Mouse (Mus musculus) mature B cell (primary cell): Measurements from ENCODE around the gene Tssk2.

Experiments
- in situ Hi-C: fragments of 300-500 bp; cut with MboI; formaldehyde crosslinking; loops from 2 replicates; pipeline ENCODE4 v1.14.3; 2019

The Tssk2 gene

DNA sequence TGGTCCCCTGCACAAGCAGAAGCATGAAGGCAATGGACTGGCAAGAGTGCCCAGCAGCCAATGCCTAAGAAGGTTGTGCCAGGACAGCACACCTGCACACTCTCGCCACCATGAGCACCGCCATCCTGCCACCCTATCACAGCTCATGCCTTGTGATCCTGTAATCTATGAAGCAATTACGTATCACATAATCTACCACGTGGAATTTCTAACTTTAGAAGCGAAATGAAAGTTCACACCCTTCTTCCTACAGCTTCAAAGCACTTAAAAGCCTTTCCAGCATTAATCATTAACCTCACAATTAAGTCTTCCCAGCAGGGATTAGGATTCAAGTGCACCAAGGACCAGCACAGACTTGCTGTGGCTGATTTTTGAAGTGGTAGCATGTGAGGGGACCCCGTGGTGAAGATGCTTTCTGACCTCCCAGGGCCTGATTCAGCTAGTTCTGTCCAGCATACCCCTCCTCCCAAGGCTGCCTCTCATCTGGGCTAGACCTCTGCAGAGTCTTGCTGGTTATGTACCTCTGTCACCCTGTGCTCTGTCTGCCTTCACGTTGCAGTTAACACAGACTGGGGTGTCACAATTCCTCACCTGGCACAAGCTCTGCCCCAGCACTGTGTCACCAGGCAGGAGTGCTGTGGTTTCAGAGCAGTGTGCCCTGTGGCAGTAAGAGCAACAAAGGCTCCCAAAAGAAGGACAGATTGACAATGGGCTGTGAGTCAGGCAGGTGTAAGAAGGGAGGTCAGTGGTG is 46.8 kb downstream of the Tssk2 start:
- in situ Hi-C loops, result no loop called here

DNA sequence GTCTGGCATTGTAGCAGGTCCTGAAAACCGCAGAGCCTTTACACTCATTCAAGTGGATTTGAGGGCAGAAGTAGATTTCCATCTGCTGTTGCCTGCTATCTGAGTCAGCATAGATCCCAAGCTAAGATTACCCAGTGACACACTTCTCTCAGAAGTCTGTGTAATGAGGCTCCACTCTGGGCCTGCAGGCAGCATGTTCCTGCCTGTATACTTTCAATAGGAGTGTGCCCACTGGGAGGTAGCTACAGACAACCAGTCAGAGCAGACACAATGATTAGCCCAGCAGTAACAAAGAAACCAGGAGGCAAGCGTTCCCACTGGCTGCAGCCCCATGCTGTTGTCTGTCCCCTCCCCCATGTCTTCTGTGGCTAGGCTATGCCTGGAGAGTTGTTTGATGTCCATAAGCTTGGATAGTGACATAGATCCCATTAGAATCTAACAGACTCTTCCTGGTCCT is 51.0 kb downstream of the Tssk2 start:
- in situ Hi-C loops, result no loop called here
